Mouse (Mus musculus): ENCODE data around the gene Fam180a. TPM values are rescaled to one million over a fixed set of nuclear protein-coding genes. Genes with fewer than 3 reads are reported as not detected.

Gene Fam180a
- total and polyA plus RNA-seq, 2 experiments from 2014 or later = 0.86 to 3.0 TPM

DNA sequence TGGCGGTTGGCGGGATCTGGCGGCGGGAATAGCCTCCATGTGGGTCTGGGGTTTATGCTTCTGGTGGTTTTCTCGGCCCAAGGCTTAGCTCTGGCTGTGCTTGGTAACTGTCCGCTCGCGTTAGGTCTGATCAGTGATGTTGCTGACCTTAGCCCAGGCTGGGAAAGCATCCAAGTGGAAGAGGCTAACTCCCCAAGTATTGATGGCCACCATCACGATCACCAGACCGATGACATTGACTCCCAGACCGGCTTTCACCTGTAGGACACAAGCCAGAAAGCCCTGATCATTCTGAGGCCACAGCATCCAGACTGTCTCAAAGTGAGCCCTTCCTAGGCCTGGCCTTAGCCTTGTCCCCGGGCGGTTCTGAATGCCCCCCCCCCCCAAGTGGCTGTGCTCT lies 57.2 kb downstream of the Fam180a start:
- H3K27me3 ChIP-seq (ENCODE audit: insufficient read depth, low read length) = no peaks in the 10 kb centered on the region
- TF ChIP-seq CTCF (IDR thresholded peaks at IDR 0.05; ENCODE audit: low read depth) = no peak

DNA sequence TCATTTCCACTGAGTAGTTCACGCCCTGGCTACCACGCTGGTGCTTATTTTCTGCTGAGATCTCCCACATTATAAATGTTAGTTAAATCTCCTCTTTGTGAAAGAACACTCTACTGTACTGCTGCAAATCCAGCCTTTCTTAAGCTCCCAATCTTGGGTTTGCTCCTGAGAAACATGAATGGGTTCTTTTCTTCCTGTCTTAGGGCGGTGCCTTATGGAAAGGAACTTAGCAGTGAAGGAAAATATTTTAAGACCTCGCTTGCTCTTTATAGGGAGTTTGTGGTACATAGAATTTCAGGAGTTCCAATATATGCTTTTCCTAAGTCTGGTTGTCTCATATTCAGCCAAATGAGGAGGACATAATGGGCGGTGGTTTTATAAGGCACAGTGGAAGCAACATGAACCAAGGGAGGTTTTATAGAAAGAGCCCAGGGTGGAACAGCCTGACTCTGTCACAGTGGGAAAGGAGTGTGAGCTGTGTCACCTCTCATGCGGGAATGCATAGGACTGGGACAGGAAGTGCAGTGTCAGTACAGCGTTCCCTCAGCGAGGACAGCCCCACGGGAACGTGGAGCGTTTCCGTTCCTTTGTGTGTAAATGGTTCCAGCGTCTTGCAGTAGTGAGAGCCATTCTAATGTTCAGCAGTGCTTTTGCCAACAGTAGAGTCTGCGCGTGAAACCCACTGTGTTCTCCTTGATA lies 60.2 kb downstream of the Fam180a start:
- no peak overlapping the region for H3K4me2 ChIP-seq (ENCODE audit: low read depth)
- H3K36me3 ChIP-seq (ENCODE audit: insufficient read depth) = peaks cover 10% of the 10 kb centered on the region; the same call in 1 of the 2 replicates
- DNase-seq (no peak), ATAC-seq (no peak)
- no peaks in the 10 kb centered on the region for H3K4me1 ChIP-seq (ENCODE audit: insufficient read depth)
- H3K27ac ChIP-seq (ENCODE audit: low read depth, low read length) = no peak overlapping the region
- H3K27me3 ChIP-seq (ENCODE audit: insufficient read depth, low read length) = no peaks in the 10 kb centered on the region
- H3K9me3 ChIP-seq (ENCODE audit: low read length) = no peaks in the 10 kb centered on the region
- TF ChIP-seq CTCF (IDR thresholded peaks at IDR 0.05; ENCODE audit: low read depth) = no peak
- H3K9ac ChIP-seq = no peak overlapping the region
- no peak overlapping the region for H3K4me3 ChIP-seq (ENCODE audit: low read depth, low read length)
- WGBS = 87% methylated on average over 15 of the region's 15 CpGs

More for the DNA sequence above, 57.2 kb downstream of the Fam180a start:
- Histone ChIP-seq H3K4me1 (ENCODE audit: insufficient read depth) (no peaks in the 10 kb centered on the region), H3K36me3 (ENCODE audit: insufficient read depth) (0 out of 2 replicates have a peak, but pooled peaks cover 2% of the 10 kb centered on the region), H3K9ac (no peak overlapping the region), H3K27ac (ENCODE audit: low read depth, low read length) (no peak overlapping the region), H3K4me2 (ENCODE audit: low read depth) (no peak overlapping the region), H3K4me3 (ENCODE audit: low read depth, low read length) (no peak overlapping the region), H3K9me3 (ENCODE audit: low read length) (no peaks in the 10 kb centered on the region)
- no peak for DNase-seq
- ATAC-seq = no peak
- 95% methylated on average over 13 of the region's 13 CpGs for WGBS

Other genes starting within 250 kb of the Fam180a start
- 29.4 and 30.9 TPM in 2 replicates for gene Cnot4, start 192.4 kb downstream of the Fam180a start, total RNA-seq (2014; rRNA removed)
- 18.8 and 25.5 TPM in 2 replicates for gene Cnot4, start 192.4 kb downstream of the Fam180a start, polyA plus RNA-seq (2015; fragmentation: Nextera tagmentation; extraction: Ambion mirVana)
- gene Nup205, start 148.7 kb downstream of the Fam180a start, total RNA-seq (2014; rRNA removed) = 50.6 and 55.3 TPM in 2 replicates
- gene Nup205, start 148.7 kb downstream of the Fam180a start, polyA plus RNA-seq (2015; fragmentation: Nextera tagmentation; extraction: Ambion mirVana) = 9.7 and 10.7 TPM in 2 replicates
- gene Slc13a4, start 18.0 kb downstream of the Fam180a start, total RNA-seq (2014; rRNA removed) = 11.2 and 17.8 TPM in 2 replicates
- 13.3 and 14.3 TPM in 2 replicates for gene Slc13a4, start 18.0 kb downstream of the Fam180a start, polyA plus RNA-seq (2015; fragmentation: Nextera tagmentation; extraction: Ambion mirVana)
- gene Mtpn, start 213.7 kb upstream of the Fam180a start, total RNA-seq (2014; rRNA removed) = 287 and 295 TPM in 2 replicates
- gene Mtpn, start 213.7 kb upstream of the Fam180a start, polyA plus RNA-seq (2015; fragmentation: Nextera tagmentation; extraction: Ambion mirVana) = 151 and 267 TPM in 2 replicates

Measured in forebrain, postnatal 0 days (tissue).